Mouse (Mus musculus) hindbrain, embryonic 16.5 days (tissue): ENCODE results near the gene Gpr63. TPM values are rescaled to one million over a fixed set of nuclear protein-coding genes. Genes with fewer than 3 reads are reported as not detected.
"Not testable (repeated sequence)": the region's sequence is repeated elsewhere in the genome, so short reads cannot be mapped to it uniquely, and the experiment has no call there.

Source experiments
- ATAC-seq: fragments of 200-750 bp; cut with Nextera tagmentation; 2 replicates; pipeline ENCODE4 v1.8.0; 2017; ENCODE audit warnings: moderate TSS enrichment, moderate library complexity
- H3K27ac ChIP-seq: fragments of 300-500 bp; sonication (generic); 2 replicates; pipeline ENCODE4 v1.5.1; 2014; ENCODE audit warnings: low read depth, mild to moderate bottlenecking, control low read depth, low read length, moderate library complexity
- H3K27me3 ChIP-seq: fragments of 300-500 bp; sonication (generic); replicated peaks from 2 replicates; pipeline ENCODE4 v1.6.1; 2014; ENCODE audit warnings: low read length; ENCODE audit not compliant: control insufficient read depth, insufficient read depth
- H3K36me3 ChIP-seq: fragments of 300-500 bp; sonication (generic); 2 replicates; pipeline ENCODE4 v1.6.1; 2014; ENCODE audit warnings: mild to moderate bottlenecking, low read length, moderate library complexity, mixed read lengths; ENCODE audit not compliant: control insufficient read depth, insufficient read depth
- H3K4me1 ChIP-seq: fragments of 300-500 bp; sonication (generic); 2 replicates; pipeline ENCODE4 v1.6.1; 2014; ENCODE audit warnings: low read depth, low read length; ENCODE audit not compliant: control insufficient read depth, insufficient read depth
- H3K4me2 ChIP-seq: fragments of 300-500 bp; sonication (generic); 2 replicates; pipeline ENCODE4 v1.6.1; 2014; ENCODE audit warnings: mild to moderate bottlenecking, low read length, control low read depth, moderate library complexity
- H3K4me3 ChIP-seq: fragments of 300-500 bp; sonication (generic); 2 replicates; pipeline ENCODE4 v1.5.1; 2014; ENCODE audit warnings: mild to moderate bottlenecking, low read length, control low read depth, moderate library complexity
- H3K9ac ChIP-seq: fragments of 300-500 bp; sonication (generic); 2 replicates; pipeline ENCODE4 v1.6.1; 2014; ENCODE audit warnings: low read depth, mild to moderate bottlenecking, control low read depth, low read length, moderate library complexity
- H3K9me3 ChIP-seq: fragments of 300-500 bp; sonication (generic); 2 replicates; pipeline ENCODE4 v1.6.1; 2014; ENCODE audit warnings: mild to moderate bottlenecking, low read length, moderate library complexity; ENCODE audit not compliant: control insufficient read depth
- WGBS: fragments of 180-500 bp; shearing (Covaris S2); extraction: QIAGEN DNeasy Blood & Tissue Kit; methylation state at CpG from one replicate; pipeline ENCODE4 v1.1.7; 2014; 5-methylcytosine and 5-hydroxymethylcytosine counted together
- polyA plus RNA-seq: library from polyadenylated mRNA; unstranded; fragments of >200 nt; fragmentation: Nextera tagmentation; extraction: Ambion mirVana; gene quantifications from 2 replicates; pipeline ENCODE4 v1.2.1, GENCODE M21; 2015

The Gpr63 gene
- polyA plus RNA-seq, 1 experiment from 2014 or later: 1.7 TPM

DNA sequence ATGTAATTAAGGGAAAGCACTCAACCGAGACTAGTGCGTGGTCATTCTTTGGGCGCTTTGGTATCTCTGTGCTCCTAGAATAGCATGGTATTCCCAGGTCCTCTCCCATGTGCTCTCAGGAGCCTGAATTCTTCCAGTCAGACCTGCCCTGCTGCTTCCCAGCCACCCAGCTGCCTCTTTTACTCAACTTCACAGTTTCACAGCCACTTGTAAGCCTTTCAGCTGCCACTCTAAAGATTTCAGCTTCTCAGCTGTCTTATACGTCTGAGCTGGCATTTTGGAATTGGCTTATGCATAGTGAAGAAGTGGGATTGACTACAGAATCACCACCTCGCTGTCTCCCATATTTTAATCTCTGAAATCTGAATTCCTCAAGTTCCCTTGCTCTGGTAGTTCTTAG, 19.4 kb downstream of the Gpr63 start:
- Histone ChIP-seq H3K4me3 (no peak overlapping the region), H3K27ac (no peak overlapping the region), H3K36me3 (no peaks in the 10 kb centered on the region), H3K9me3 (no peaks in the 10 kb centered on the region), H3K4me2 (no peak overlapping the region), H3K4me1 (no peaks in the 10 kb centered on the region), H3K9ac (no peak overlapping the region), H3K27me3 (no peaks in the 10 kb centered on the region)
- ATAC-seq: no peak
- 97% methylated on average over 5 of the region's 5 CpGs for WGBS

DNA sequence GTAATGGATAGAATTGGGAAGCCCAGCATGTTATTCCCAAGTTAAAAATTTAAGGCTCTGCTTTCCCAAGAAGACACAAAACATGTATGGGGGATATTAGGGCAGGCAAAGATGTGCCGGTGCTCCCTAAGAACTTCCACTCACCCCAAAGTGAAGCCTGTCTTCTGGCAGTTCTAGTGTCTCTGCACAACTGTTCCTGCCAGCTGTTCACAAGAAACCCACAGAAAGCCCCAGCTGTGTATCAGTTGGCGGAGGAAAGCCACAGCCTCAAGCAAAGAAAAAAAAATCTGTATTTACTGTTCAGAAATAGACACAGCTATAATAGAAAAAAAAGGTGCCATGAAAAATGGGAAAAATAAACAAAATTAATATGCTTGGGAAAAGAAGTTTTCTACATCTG, 25.3 kb downstream of the Gpr63 start:
- Histone ChIP-seq H3K27ac (no peak overlapping the region), H3K9ac (no peak overlapping the region), H3K4me3 (no peak overlapping the region), H3K4me2 (no peak overlapping the region), H3K9me3 (no peaks in the 10 kb centered on the region), H3K36me3 (no peaks in the 10 kb centered on the region), H3K4me1 (no peaks in the 10 kb centered on the region), H3K27me3 (no peaks in the 10 kb centered on the region)
- no peak for ATAC-seq
- 86% methylated on average over 2 of the region's 2 CpGs for WGBS

DNA sequence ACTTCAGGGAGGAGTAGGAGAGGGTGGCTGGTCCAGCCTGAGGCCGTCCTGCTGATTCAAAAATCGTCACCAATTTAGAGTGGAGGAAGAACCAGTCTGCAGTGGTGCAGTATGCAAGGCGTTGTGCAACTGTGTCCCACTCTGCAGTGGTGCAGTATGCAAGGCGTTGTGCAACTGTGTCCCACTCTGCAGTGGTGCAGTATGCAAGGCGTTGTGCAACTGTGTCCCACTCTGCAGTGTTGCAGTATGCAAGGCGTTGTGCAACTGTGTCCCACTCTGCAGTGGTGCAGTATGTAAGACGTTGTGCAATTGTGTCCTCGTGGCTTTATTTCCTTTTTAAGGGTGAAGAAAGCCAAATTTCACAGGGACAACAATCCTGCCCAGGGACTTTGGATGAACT, 43.1 kb downstream of the Gpr63 start:
- not testable (repeated sequence) for H3K9ac ChIP-seq, H3K9me3 ChIP-seq, H3K4me1 ChIP-seq, H3K4me3 ChIP-seq, ATAC-seq, H3K4me2 ChIP-seq, H3K27ac ChIP-seq, H3K27me3 ChIP-seq
- WGBS: 90% methylated on average over 8 of the region's 8 CpGs
- H3K36me3 ChIP-seq: peaks cover 15% of the 10 kb centered on the region

DNA sequence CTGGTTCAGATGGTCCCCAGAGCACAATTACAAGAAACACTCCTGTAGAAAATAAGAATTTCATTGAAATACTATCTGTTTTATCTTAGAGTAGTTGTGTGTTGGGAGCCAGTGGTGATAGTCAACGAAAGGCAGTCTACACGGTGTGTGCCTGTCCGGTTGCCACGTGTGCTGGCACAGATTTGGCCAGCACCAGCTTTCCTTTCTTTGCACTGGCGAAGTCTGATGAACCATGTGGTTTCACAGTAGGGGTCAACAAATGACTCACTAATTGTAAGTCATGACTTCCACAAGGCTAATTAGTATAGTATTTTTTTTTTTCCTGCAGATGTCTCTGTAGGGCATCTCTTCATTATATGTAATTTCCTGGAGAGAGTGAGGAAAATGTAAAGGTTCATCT, 45.6 kb downstream of the Gpr63 start:
- peaks cover 7% of the 10 kb centered on the region for H3K9me3 ChIP-seq
- peak; percentile 63; the same call in 1 of the 2 replicates for ATAC-seq
- H3K27ac ChIP-seq: no peak overlapping the region
- H3K4me1 ChIP-seq: no peaks in the 10 kb centered on the region
- H3K27me3 ChIP-seq: no peaks in the 10 kb centered on the region
- no peak overlapping the region for H3K9ac ChIP-seq
- peaks cover 15% of the 10 kb centered on the region for H3K36me3 ChIP-seq
- WGBS: 59% methylated on average over 5 of the region's 5 CpGs
- H3K4me3 ChIP-seq: no peak overlapping the region
- H3K4me2 ChIP-seq: no peak overlapping the region

- 95% methylated on average over 3 of the region's 3 CpGs for WGBS
- ATAC-seq: no peak
- H3K36me3 ChIP-seq: peaks cover 6% of the 10 kb centered on the region
These were observed 46.5 kb downstream of the Gpr63 start for GRCm38 (mm10) chr4:25012726-25013125.

DNA sequence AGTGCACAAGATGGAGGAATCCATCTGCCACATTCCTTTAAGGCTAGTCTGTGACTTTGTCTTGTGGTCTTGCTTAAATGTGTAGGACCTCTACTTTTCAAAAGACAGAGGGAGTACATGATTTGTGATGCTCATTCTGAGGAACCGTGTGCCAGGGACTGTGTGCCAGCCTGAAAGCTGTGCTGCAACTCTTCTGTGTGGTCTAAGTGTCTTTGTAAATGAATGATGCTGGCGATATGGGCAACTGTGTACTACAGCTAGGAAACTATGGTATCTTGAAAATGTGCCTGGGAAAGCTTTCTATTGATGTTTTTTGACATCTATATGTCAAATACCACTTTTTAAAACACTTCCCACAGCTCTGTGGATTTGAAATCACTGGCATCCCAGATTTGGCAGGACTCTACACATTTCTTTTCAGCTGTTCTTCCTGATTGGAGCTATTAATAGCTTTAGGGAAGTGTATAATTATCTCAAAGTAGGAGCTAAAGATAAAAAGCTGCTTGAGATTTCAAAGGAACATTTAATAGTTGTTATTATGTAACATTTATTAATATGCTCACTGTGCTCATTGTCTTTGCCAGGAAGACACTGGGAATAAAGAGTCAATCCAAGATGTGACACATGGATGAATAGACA, 48.9 kb downstream of the Gpr63 start:
- no peaks in the 10 kb centered on the region for H3K4me1 ChIP-seq
- H3K4me3 ChIP-seq: no peak overlapping the region
- H3K4me2 ChIP-seq: no peak overlapping the region
- WGBS: 88% methylated on average over 2 of the region's 2 CpGs
- H3K9ac ChIP-seq: no peak overlapping the region
- H3K36me3 ChIP-seq: no peaks in the 10 kb centered on the region
- no peak for ATAC-seq
- no peak overlapping the region for H3K27ac ChIP-seq
- H3K9me3 ChIP-seq: no peaks in the 10 kb centered on the region
- H3K27me3 ChIP-seq: no peaks in the 10 kb centered on the region

More at GRCm38 (mm10) chr4:25012726-25013125, 46.5 kb downstream of the Gpr63 start:
- Histone ChIP-seq H3K4me2 (no peak overlapping the region), H3K9me3 (peaks cover 2% of the 10 kb centered on the region; the same call in 1 of the 2 replicates), H3K4me1 (no peaks in the 10 kb centered on the region), H3K27me3 (no peaks in the 10 kb centered on the region), H3K9ac (no peak overlapping the region), H3K27ac (no peak overlapping the region), H3K4me3 (no peak overlapping the region)

DNA sequence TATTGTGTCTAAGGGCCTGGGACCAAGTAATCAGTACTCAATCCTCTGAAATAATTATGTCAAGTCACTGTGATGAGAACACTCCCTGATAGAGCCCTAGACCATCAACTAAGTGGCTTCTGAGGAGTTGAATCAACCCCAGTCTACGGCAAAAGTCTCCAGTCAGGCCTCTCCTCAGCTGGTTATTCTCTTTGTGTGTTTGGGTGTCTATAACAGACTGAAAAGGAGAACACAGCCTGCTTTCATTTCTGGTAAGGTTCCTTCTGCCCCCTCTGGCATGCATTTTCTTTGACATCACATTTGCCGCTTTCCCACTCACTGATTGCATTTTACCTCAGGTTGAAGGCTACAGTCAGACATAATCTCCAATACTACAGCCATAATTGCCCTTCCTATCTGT, 62.0 kb downstream of the Gpr63 start:
- no peak for ATAC-seq
- Histone ChIP-seq H3K9ac (no peak overlapping the region), H3K36me3 (no peaks in the 10 kb centered on the region), H3K27ac (no peak overlapping the region), H3K4me2 (no peak overlapping the region), H3K27me3 (no peaks in the 10 kb centered on the region), H3K4me3 (no peak overlapping the region), H3K4me1 (no peaks in the 10 kb centered on the region), H3K9me3 (no peaks in the 10 kb centered on the region)
- WGBS: 78% methylated on average over 2 of the region's 2 CpGs

DNA sequence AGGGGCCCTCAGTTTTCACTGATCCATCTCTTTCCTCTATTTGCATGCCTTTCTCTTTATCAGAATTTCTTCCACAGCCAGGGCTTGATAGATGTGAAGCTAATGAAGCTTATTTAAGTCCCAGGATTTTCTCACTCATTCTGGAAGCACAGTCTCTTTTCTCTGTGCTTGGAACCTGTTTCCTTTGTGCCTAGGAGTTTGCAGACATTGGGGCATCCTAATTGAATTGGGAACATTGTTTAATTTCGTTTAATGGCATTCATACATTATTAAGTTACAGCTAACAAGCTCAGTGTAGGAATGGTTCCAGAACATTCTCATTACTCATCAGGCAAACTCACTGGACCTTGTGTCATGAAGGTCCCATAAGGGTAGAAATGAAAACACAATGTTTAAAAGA, 62.5 kb downstream of the Gpr63 start:
- no peak overlapping the region for H3K9ac ChIP-seq
- no peak overlapping the region for H3K27ac ChIP-seq
- no peaks in the 10 kb centered on the region for H3K27me3 ChIP-seq
- no peaks in the 10 kb centered on the region for H3K9me3 ChIP-seq
- no peak for ATAC-seq
- no peaks in the 10 kb centered on the region for H3K4me1 ChIP-seq
- H3K4me3 ChIP-seq: no peak overlapping the region
- 59% methylated on average over 1 of the region's 1 CpGs for WGBS
- H3K4me2 ChIP-seq: no peak overlapping the region
- no peaks in the 10 kb centered on the region for H3K36me3 ChIP-seq

DNA sequence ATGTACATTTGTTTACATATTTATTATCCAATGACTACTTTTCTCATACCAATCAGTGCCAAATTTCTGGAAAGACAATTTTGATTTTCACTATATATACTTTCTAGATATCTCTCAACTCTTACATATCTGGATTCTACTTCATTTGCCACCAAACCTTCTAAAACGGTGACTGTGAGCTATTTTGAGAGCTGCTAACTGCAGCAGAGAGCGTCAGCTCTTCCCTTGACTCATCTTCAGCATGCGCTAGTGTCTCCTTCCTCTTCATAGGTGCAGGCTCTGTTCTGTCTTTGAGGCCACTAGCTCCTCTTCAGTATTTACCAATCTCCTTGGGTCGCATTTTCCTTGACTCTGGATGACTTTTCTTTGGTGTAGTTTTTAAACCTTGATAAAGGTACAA, 63.7 kb downstream of the Gpr63 start:
- Histone ChIP-seq H3K9ac (no peak overlapping the region), H3K27me3 (no peaks in the 10 kb centered on the region), H3K27ac (no peak overlapping the region), H3K36me3 (no peaks in the 10 kb centered on the region), H3K4me1 (no peaks in the 10 kb centered on the region), H3K9me3 (no peaks in the 10 kb centered on the region), H3K4me3 (no peak overlapping the region), H3K4me2 (no peak overlapping the region)
- no peak for ATAC-seq
- WGBS: 83% methylated on average over 4 of the region's 4 CpGs
